Mouse (Mus musculus) urinary bladder, postnatal 36 days (tissue): ENCODE results near the gene Fpgs.

Experiments used
- DNase-seq, 2 experiments: peaks; one replicate each; pipeline ENCODE4 v3.0.0; 2022; ENCODE audit warnings: low spot score in 2 of 2, mixed read lengths in 1 of 2

Gene Fpgs

DNA sequence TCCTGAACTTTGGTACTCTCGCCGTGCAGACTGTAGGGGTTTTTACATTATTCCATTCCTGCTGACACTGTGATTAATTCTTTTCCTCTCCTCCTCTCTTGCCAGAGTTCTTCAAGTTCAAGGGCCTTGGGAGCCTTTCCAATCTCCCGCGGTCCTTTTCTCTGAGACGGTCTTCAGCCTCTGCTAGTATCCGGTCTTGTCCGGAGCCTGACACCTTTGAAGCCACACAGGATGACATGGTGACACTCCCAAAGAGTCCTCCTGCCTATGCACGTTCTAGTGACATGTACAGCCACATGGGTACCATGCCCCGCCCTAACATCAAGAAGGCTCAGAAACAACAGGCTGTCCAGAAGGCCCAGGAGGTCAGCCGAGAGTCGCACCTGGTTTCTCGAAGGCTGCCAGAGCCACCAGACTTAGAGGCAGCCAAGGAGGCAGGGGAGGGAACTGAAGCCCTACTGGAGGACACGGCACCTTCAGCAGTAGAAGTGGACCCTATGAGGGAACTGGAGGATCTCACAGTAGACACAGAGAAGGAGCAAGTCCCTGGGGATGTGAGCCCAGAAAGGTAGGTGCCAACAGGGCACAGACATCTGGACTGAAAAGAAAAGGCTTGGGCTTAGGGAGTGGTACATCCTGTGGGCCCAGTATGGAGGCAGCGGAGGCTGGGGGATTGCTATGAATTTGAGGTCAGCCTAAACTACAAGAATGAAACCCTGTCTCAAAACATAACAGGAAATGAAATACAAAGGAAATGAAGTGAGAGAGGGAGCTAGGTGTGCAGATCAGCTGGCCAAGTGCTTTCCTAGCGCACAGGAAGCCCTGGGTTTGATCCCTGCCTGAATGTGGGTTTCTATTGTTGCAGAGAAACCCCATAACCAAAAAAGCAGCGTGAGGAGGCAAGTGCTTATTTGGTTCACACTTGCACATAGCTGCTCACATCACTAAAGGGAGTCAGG, 21.2 kb upstream of the Fpgs start:
- no peak for DNase-seq

- DNase-seq, result no peak
Observed at GRCm38 (mm10) chr2:32724149-32724548, 20.2 kb upstream of the Fpgs start.

GRCm38 (mm10) chr2:32722581-32722980, 18.6 kb upstream of the Fpgs start:
- DNase-seq, result no peak

DNA sequence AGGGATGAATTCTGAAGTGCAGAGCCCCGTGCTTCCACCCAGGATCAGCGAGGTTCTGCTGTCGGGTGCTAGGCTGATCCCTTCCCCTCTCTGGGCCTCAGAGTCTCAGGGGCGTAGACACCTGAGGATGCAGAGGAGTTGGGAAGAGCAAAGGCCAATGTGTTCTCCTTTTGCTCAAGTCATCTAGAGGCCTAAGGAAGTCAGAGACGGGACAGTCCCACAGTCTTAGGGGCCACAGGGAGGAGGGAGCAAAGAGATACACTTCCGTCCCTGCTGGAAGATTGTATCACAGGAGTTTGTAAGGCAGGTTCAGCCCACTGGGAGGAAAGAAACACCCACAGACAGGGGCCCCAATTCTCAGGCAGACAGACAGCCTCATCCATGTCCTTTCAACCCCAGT, 18.1 kb upstream of the Fpgs start:
- no peak for DNase-seq

- DNase-seq, result no peak
Observed at GRCm38 (mm10) chr2:32720681-32721229, 16.8 kb upstream of the Fpgs start, which contains the start of gene Sh2d3c. Gene Sh2d3c (plus strand): TSS chr2:32721055.

- no peak for DNase-seq
Observed at GRCm38 (mm10) chr2:32720053-32720452, 16.1 kb upstream of the Fpgs start.

DNA sequence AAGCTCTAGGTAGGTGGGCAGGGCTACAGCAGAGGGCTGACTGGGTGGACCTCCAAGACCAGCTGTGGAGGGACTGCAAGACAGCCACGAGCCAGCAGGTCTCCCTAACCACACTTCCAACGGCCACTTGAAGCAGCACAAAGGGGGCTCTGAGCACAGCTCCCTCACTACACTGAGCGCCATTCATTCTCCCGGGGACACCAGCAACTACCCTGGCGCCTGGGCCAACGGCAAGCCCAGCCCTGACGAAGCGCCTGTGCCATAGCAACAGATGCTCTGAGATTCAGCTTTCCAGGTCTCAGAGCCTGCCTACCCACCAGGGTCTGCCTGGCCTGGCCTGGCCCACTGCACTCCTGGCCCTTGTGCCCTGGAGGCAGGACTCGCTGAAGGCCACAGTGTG, 14.8 kb upstream of the Fpgs start:
- DNase-seq, result no peak

DNA sequence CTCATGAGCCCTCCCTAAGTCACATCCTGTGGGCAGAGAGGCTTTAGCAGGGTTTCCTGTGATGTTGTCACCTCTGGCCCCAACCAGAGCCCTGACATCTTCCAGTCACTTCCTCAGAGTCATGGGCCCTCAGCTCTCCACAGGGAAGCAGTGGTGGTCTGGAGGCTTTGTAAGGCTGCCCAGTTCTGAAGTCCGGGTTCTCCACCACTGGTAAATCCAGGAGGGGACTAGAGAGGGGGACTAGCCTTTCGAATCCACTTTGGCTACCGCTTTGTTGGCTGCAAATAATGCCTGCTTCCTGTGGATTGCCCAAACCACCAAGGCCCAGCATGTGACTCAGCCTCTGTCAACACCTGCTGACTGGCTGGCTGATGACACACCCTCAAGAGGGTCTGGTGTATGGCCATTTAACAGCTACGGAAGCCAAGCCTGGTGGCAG, 11.1 kb upstream of the Fpgs start:
- DNase-seq, result peak in 1 of 2 experiments; percentile 43

DNA sequence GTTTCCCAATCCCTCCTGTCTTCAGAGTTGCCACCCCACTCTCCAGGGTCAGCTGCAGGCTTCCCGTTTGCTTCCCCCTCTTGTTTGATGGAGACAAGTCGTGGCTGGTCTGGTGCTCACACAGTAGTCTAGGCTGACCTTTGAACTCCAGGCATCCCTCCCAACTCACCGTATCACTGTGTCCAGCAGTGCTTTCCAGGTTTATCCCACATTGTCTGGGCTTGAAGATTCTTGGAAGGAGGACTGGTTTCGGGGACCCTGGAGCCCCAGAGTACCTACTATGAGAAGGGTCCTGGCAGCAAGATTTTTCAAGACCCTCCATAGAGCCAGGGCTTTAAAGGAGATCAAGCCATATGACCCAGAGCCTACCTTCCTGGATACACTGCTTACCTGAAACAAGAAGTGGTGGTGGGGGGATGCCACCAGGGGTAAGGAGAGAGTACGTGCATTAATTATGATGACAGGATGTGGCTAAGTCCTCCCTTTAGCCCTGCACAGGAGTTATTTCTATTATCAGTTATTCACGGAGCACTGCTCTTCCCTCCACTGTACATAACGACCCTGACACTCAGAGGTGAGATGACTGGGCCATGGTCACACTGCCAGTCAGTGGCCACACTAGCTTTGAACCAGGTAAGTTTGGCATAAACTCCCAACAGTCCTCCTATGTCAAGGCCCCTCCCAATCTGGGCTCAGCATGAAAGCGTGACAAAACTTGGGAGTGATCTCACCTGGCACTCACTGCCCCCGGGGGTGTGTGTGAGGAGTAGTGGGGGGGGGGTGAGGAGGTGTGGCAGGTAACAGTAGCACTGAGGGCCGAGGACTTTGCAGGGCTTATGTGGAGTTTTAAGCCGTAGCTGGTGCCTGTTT, 10.4 kb upstream of the Fpgs start:
- no peak for DNase-seq

GRCm38 (mm10) chr2:32712934-32713817, 9.2 kb upstream of the Fpgs start, which contains the start of gene Cdk9:
Gene Cdk9 (minus strand): TSS chr2:32713076.
- DNase-seq, result peak; percentile 91 to 93

GRCm38 (mm10) chr2:32712586-32712933, 8.6 kb upstream of the Fpgs start:
- DNase-seq, result peak; percentile 94

DNA sequence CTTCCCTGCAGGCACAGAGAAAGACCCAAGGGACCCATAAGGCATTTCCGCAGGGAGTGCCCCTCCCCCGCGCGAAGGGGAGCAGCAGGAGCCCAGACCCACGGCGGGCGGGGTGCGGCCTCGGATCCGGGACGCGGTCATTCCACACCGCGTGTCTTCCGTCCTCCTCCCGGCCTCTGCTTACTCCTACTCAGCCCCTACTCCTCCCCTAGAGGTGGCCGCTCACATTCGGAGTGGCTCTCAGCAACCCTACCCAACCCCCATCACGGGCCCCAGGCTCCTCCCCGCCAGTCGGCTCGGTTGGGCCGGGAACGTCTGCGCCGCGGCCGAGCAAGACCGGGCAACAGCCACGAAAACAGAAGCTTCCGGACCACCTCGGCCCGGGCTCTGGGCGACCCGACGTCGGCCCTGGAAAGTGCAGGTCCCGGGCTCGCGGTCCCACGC, 8.2 kb upstream of the Fpgs start:
- DNase-seq, result peak; percentile 66 to 72

DNA sequence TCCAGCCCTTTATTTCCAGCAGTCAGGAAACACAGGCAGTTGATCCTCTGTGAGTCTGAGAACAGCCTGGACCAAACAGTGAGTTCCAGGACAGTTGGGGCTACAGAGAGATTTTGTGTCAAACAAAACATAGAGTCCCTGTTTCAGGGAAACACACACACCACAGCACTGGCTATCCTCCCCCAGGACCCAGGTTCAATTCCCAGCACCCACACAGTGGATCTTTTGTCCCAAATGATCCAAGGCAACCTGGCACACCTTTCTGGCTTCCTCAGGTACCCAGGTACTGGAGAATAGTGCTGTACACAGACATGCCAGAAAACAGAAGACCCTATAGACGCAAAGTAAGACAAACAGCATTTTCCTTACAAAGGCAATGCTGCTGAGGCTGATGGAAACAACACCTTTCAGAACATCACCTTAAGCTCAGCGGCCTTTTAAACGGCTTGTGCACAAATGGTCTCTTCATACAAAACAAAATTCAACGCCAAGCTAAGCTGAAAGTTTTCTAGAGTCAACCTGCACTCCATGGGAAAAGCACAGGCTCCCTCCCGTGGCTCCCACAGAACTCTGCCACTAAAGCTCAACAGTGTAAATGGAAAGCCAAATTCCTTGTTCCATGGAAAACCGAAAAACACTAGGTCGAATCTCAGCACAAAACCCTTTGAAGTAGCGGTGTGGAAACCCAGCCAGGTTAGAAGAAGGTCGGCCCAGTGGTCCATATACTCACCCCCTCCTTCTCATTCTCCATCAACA, 7.5 kb upstream of the Fpgs start:
- no peak for DNase-seq

DNA sequence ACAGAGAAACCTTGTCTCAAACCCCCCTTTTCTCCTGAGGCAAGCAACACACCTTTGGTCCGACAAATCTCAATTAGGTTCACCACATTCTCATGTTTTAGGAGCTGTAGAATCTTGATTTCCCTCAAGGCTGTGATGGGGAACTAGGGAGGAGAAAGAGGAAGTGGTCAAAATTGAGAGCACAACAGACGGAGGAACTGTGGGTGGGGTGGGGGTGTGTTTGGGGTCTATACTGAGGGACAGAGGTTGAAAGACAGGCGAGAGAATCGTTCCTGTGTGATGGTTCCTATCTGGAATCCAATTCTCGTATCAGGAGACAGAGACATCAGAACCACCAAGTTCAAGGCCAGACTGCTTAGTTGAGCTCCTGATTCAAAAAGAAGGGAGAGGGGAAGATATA, 6.5 kb upstream of the Fpgs start:
- no peak for DNase-seq

GRCm38 (mm10) chr2:32709521-32710137, 5.7 kb upstream of the Fpgs start:
- no peak for DNase-seq

DNA sequence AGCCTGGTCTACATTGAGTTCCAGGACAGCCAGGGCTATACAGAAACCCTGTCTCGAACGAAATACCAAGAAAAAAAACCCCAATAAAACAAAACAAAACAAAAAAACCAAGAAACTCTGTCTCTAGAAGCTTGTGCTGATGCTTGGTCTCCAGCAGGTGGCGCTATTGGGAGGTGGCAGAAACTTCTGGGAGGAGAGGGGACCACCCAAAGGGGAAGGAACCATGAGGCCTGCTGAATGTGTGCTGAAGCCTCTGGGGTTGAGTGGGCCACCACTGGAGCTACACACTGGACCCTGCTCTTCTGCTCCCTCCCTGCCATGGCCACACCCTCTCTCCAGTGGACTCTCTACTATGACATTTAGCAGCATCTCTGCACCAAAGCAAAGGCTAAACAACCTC, 4.7 kb upstream of the Fpgs start:
- no peak for DNase-seq

GRCm38 (mm10) chr2:32706971-32707370, 3.0 kb upstream of the Fpgs start:
- DNase-seq, result no peak

GRCm38 (mm10) chr2:32705018-32705417, 1.1 kb upstream of the Fpgs start:
- DNase-seq, result no peak

GRCm38 (mm10) chr2:32703046-32703445, 899 bp downstream of the Fpgs start:
- no peak for DNase-seq
